In genomic region chr3:27769438-27769837, GRCm38 (mm10) we compare ENCODE assay signal across 25 mouse cellular contexts. TPM values are rescaled to one million over a fixed set of nuclear protein-coding genes. Genes with fewer than 3 reads are reported as not detected.
A peak's percentile ranks its signal among the peaks of the same experiment; 100 is the strongest.
DNase-seq lines count a peak whose midpoint lies in the region; ATAC-seq and TF ChIP-seq lines count a peak whose summit lies in the region.
"Had no signal": no experiment of that assay in that cellular context is flagged by ENCODE, and none has a peak within 500 bp of the region (broad histone marks: within the 10 kb centered on the region; RNA-seq: fewer than 3 reads in every experiment).

No protein-coding gene starts in this region.

- H3K36me3 ChIP-seq in liver, embryonic 16.5 days (ENCODE audit: control insufficient read depth, insufficient read depth) = no peaks in the 10 kb centered on the region
- H3K36me3 ChIP-seq in liver, embryonic 12.5 days = no peaks in the 10 kb centered on the region
- no peaks in the 10 kb centered on the region for H3K36me3 ChIP-seq in intestine, embryonic 15.5 days
- H3K36me3 ChIP-seq in intestine, postnatal 0 days (ENCODE audit: control insufficient read depth, insufficient read depth) = no peaks in the 10 kb centered on the region
- no peaks in the 10 kb centered on the region for H3K36me3 ChIP-seq in limb, embryonic 10.5 days
- H3K36me3 ChIP-seq: embryonic facial prominence, embryonic 10.5 days; embryonic facial prominence, embryonic 12.5 days; G1E had no signal

- H3K4me3 ChIP-seq in liver, embryonic 16.5 days (ENCODE audit: low read depth, low read length) = no peak overlapping the region
- no peak overlapping the region for H3K4me3 ChIP-seq in liver, embryonic 12.5 days
- no peak overlapping the region for H3K4me3 ChIP-seq in intestine, embryonic 15.5 days (replicated peaks)
- no peak overlapping the region for H3K4me3 ChIP-seq in intestine, postnatal 0 days (ENCODE audit: low read depth, low read length)
- no peak overlapping the region for H3K4me3 ChIP-seq in limb, embryonic 10.5 days
- H3K4me3 ChIP-seq: embryonic facial prominence, embryonic 10.5 days; embryonic facial prominence, embryonic 12.5 days; forebrain, embryonic 13.5 days had no signal

- ATAC-seq in liver, embryonic 16.5 days (ENCODE audit: low read depth) = peak; percentile 69
- ATAC-seq in liver, embryonic 12.5 days = no peak
- ATAC-seq in intestine, embryonic 15.5 days = peak; percentile 28; the same call in 1 of the 2 replicates
- peak; percentile 61 for ATAC-seq in intestine, postnatal 0 days
- ATAC-seq: activated CD4-positive, CD25-positive, alpha-beta regulatory T cell, adult 4 months; CD4-positive, CD25-positive, alpha-beta regulatory T cell, adult 4 months; forebrain, embryonic 13.5 days; Patski had no signal

- 61% methylated on average over 5 of the region's 5 CpGs for WGBS in liver, embryonic 16.5 days (ENCODE audit: insufficient replicate concordance)
- WGBS in liver, embryonic 12.5 days (ENCODE audit: insufficient replicate concordance) = 63% methylated on average over 5 of the region's 5 CpGs
- WGBS in intestine, embryonic 15.5 days = 82% methylated on average over 5 of the region's 5 CpGs
- WGBS in intestine, postnatal 0 days = 50% methylated on average over 5 of the region's 5 CpGs
- 93% methylated on average over 5 of the region's 5 CpGs for WGBS in limb, embryonic 10.5 days

- no peak for TF ChIP-seq CTCF in intestine, postnatal 0 days (IDR thresholded peaks at IDR 0.05; ENCODE audit: low read depth)

- H3K9ac ChIP-seq in liver, embryonic 16.5 days (ENCODE audit: low read depth, low read length) = no peak overlapping the region
- H3K9ac ChIP-seq in liver, embryonic 12.5 days = no peak overlapping the region
- H3K9ac ChIP-seq in intestine, embryonic 15.5 days = no peak overlapping the region
- no peak overlapping the region for H3K9ac ChIP-seq in intestine, postnatal 0 days (ENCODE audit: low read depth, low read length)
- H3K9ac ChIP-seq: embryonic facial prominence, embryonic 12.5 days; forebrain, embryonic 13.5 days had no signal

- H3K27ac ChIP-seq in liver, embryonic 16.5 days (ENCODE audit: low read length) = no peak overlapping the region
- H3K27ac ChIP-seq in liver, embryonic 12.5 days = no peak overlapping the region
- H3K27ac ChIP-seq in intestine, embryonic 15.5 days = no peak overlapping the region
- 0 out of 2 replicates have a peak overlapping the region, but pooled peaks have one; percentile 16 for H3K27ac ChIP-seq in intestine, postnatal 0 days (ENCODE audit: low read depth, low read length)
- no peak overlapping the region for H3K27ac ChIP-seq in limb, embryonic 10.5 days
- H3K27ac ChIP-seq: embryonic facial prominence, embryonic 10.5 days; embryonic facial prominence, embryonic 12.5 days; forebrain, embryonic 13.5 days had no signal

- intact Hi-C loops in heart, postnatal 10 days (cut with DNase I) = no loop called here
- intact Hi-C loops in left cerebral cortex, postnatal 14 days (cut with DNase I) = no loop called here

- peaks cover 4% of the 10 kb centered on the region for H3K4me1 ChIP-seq in liver, embryonic 16.5 days (ENCODE audit: control insufficient read depth, low read depth, low read length)
- 0 out of 2 replicates have a peak, but pooled peaks cover 5% of the 10 kb centered on the region for H3K4me1 ChIP-seq in liver, embryonic 12.5 days
- peaks cover 4% of the 10 kb centered on the region for H3K4me1 ChIP-seq in intestine, embryonic 15.5 days (replicated peaks)
- no peaks in the 10 kb centered on the region for H3K4me1 ChIP-seq in intestine, postnatal 0 days (replicated peaks; ENCODE audit: control insufficient read depth, insufficient read depth, low read length)
- H3K4me1 ChIP-seq in limb, embryonic 10.5 days = no peaks in the 10 kb centered on the region
- H3K4me1 ChIP-seq: embryonic facial prominence, embryonic 12.5 days had no signal

- H3K4me2 ChIP-seq in liver, embryonic 16.5 days (ENCODE audit: low read depth, low read length) = no peak overlapping the region
- no peak overlapping the region for H3K4me2 ChIP-seq in liver, embryonic 12.5 days
- H3K4me2 ChIP-seq in intestine, embryonic 15.5 days (replicated peaks) = no peak overlapping the region
- H3K4me2 ChIP-seq in intestine, postnatal 0 days (replicated peaks; ENCODE audit: low read depth) = no peak overlapping the region
- H3K4me2 ChIP-seq: embryonic facial prominence, embryonic 12.5 days; forebrain, embryonic 13.5 days had no signal

- no peaks in the 10 kb centered on the region for H3K9me3 ChIP-seq in liver, embryonic 16.5 days (replicated peaks; ENCODE audit: control insufficient read depth, low read length)
- H3K9me3 ChIP-seq in liver, embryonic 12.5 days (replicated peaks) = no peaks in the 10 kb centered on the region
- no peaks in the 10 kb centered on the region for H3K9me3 ChIP-seq in intestine, embryonic 15.5 days
- H3K9me3 ChIP-seq in intestine, postnatal 0 days (ENCODE audit: control insufficient read depth) = no peaks in the 10 kb centered on the region
- no peaks in the 10 kb centered on the region for H3K9me3 ChIP-seq in limb, embryonic 10.5 days (replicated peaks)
- H3K9me3 ChIP-seq: embryonic facial prominence, embryonic 10.5 days; embryonic facial prominence, embryonic 12.5 days; forebrain, embryonic 13.5 days; G1E had no signal

- no peaks in the 10 kb centered on the region for H3K27me3 ChIP-seq in liver, embryonic 16.5 days (ENCODE audit: control insufficient read depth, insufficient read depth, low read depth, low read length)
- H3K27me3 ChIP-seq in liver, embryonic 12.5 days (replicated peaks) = no peaks in the 10 kb centered on the region
- H3K27me3 ChIP-seq in intestine, embryonic 15.5 days (replicated peaks) = no peaks in the 10 kb centered on the region
- H3K27me3 ChIP-seq in intestine, postnatal 0 days (replicated peaks; ENCODE audit: control insufficient read depth, insufficient read depth, low read length) = no peaks in the 10 kb centered on the region
- H3K27me3 ChIP-seq in limb, embryonic 10.5 days (ENCODE audit: low read depth, poor library complexity, severe bottlenecking) = no peaks in the 10 kb centered on the region
- H3K27me3 ChIP-seq: CH12.LX; embryonic facial prominence, embryonic 12.5 days; forebrain, embryonic 13.5 days; Patski had no signal

- peak; percentile 57 for DNase-seq in heart, adult 11 months
- DNase-seq in heart, postnatal 10 days = no peak
- DNase-seq in left cerebral cortex, postnatal 14 days (ENCODE audit: low spot score in 2 of 2) = no peak
- DNase-seq in limb, embryonic 10.5 days (ENCODE audit: low spot score) = no peak
- DNase-seq: adrenal gland, adult 8-10 months; adrenal gland, postnatal 14 days; adrenal gland, postnatal 36 days; B cell, adult 2 months; cerebellum, adult 11-12 months; cerebellum, adult 2 months; cerebellum, adult 9-10 months; cerebellum, postnatal 10 days; cerebellum, postnatal 25 days had no signal

RNA-seq across cellular contexts. Expression of gene Fndc3b, which starts 58.3 kb away (rescaled TPM):
- total RNA-seq in heart, postnatal 10 days (2021) = 10 to 100 TPM; 77.3 to 95.8 TPM
- polyA plus RNA-seq in liver, embryonic 16.5 days (2015; fragmentation: Nextera tagmentation; extraction: Ambion mirVana) = 10.5 and 13.2 TPM in 2 replicates
- 9.4 and 9.7 TPM in 2 replicates for polyA plus RNA-seq in liver, embryonic 12.5 days (2016; fragmentation: Nextera tagmentation; extraction: Ambion mirVana)
- polyA plus RNA-seq in intestine, embryonic 15.5 days (2015; fragmentation: Nextera tagmentation; extraction: Ambion mirVana) = 20.1 and 21.7 TPM in 2 replicates
- polyA plus RNA-seq in intestine, postnatal 0 days (2015; fragmentation: Nextera tagmentation; extraction: Ambion mirVana) = 13.3 and 14.9 TPM in 2 replicates
- total RNA-seq in left cerebral cortex, postnatal 14 days (2021) = 10 to 100 TPM; 23.2 to 25.2 TPM
- polyA plus RNA-seq in limb, embryonic 10.5 days (2016; fragmentation: Nextera tagmentation; extraction: Ambion mirVana) = 8.5 and 9.7 TPM in 2 replicates
- polyA plus RNA-seq: G1E had no signal
